Mouse (Mus musculus) MEL (cell line): ENCODE data around the gene Pla2g2e.

Experiments used
- BHLHE40 ChIP-seq: IDR thresholded peaks from 2 replicates; pipeline ENCODE4 v1.6.1; 2012; ENCODE audit warnings: low read depth, mild to moderate bottlenecking, inconsistent platforms, low read length, improper control_type of control experiment, borderline replicate concordance
- CTCF ChIP-seq, 3 experiments: IDR thresholded peaks in 2 of 3; conservative IDR thresholded peaks in 1 of 3; 2 replicates each; pipeline ENCODE4 v1.5.1; 2011 to 2012; ENCODE audit warnings: low read length in 3 of 3, low read depth in 2 of 3, mild to moderate bottlenecking in 2 of 3, improper control_type of control experiment in 1 of 3, inconsistent platforms in 1 of 3, mixed read lengths in 1 of 3, moderate library complexity in 1 of 3; ENCODE audit not compliant: control insufficient read depth in 1 of 3, insufficient read depth in 1 of 3, poor library complexity in 1 of 3, severe bottlenecking in 1 of 3
- ELF1 ChIP-seq: IDR thresholded peaks from 2 replicates; pipeline ENCODE4 v1.6.1; 2014; ENCODE audit warnings: low read depth, mild to moderate bottlenecking, inconsistent platforms, low read length, improper control_type of control experiment, moderate library complexity
- EP300 ChIP-seq, 2 experiments: IDR thresholded peaks; 2 replicates each; pipeline ENCODE4 v1.6.1; 2011; ENCODE audit warnings: improper control_type of control experiment in 2 of 2, low read length in 2 of 2, low read depth in 1 of 2, mild to moderate bottlenecking in 1 of 2
- ETS1 ChIP-seq: IDR thresholded peaks from 2 replicates; pipeline ENCODE4 v1.6.1; 2012; ENCODE audit warnings: low read depth, mild to moderate bottlenecking, inconsistent platforms, low read length, improper control_type of control experiment, moderate library complexity
- MAFK ChIP-seq: IDR thresholded peaks from 2 replicates; pipeline ENCODE4 v1.6.1; 2011; ENCODE audit warnings: low read depth, mild to moderate bottlenecking, low read length, improper control_type of control experiment, borderline replicate concordance
- NELFE ChIP-seq: IDR thresholded peaks from 2 replicates; pipeline ENCODE4 v1.6.1; 2011; ENCODE audit warnings: low read depth, low read length, improper control_type of control experiment
- NRF1 ChIP-seq: IDR thresholded peaks from 2 replicates; pipeline ENCODE4 v1.6.1; 2014; ENCODE audit warnings: low read depth, mild to moderate bottlenecking, inconsistent platforms, low read length, improper control_type of control experiment, moderate library complexity; ENCODE audit not compliant: poor library complexity, insufficient read depth, severe bottlenecking
- POLR2A ChIP-seq, 2 experiments: IDR thresholded peaks; 2 replicates each; pipeline ENCODE4 v1.6.1; 2011 to 2012; ENCODE audit warnings: low read length in 2 of 2, mild to moderate bottlenecking in 2 of 2, control low read depth in 1 of 2, improper control_type of control experiment in 1 of 2, low read depth in 1 of 2, moderate library complexity in 1 of 2; ENCODE audit not compliant: control insufficient read depth in 1 of 2, insufficient read depth in 1 of 2, poor library complexity in 1 of 2
- RAD21 ChIP-seq: IDR thresholded peaks from 2 replicates; pipeline ENCODE4 v1.6.1; 2011; ENCODE audit warnings: mild to moderate bottlenecking, low read depth, low read length, improper control_type of control experiment
- SIN3A ChIP-seq: IDR thresholded peaks from 2 replicates; pipeline ENCODE4 v1.6.1; 2012; ENCODE audit warnings: low read length, improper control_type of control experiment, inconsistent platforms
- ZMIZ1 ChIP-seq: IDR thresholded peaks from 2 replicates; pipeline ENCODE4 v1.6.1; 2012; ENCODE audit warnings: low read depth, mild to moderate bottlenecking, inconsistent platforms, low read length, improper control_type of control experiment, moderate library complexity

- no peak for TF ChIP-seq MAFK
- no peak for TF ChIP-seq EP300 (IDR thresholded peaks at IDR 0.05; ENCODE audit: low read depth in 1 of 2, low read length in 2 of 2)
- TF ChIP-seq BHLHE40, result no peak
- TF ChIP-seq POLR2A (IDR thresholded peaks at IDR 0.05; ENCODE audit: control insufficient read depth in 1 of 2, insufficient read depth in 1 of 2, low read depth in 1 of 2, low read length in 2 of 2, poor library complexity in 1 of 2), result no peak
- TF ChIP-seq CTCF (IDR thresholded peaks at IDR 0.05 in 2 of 3, conservative IDR thresholded peaks at IDR 0.05 in 1 of 3; ENCODE audit: control insufficient read depth in 1 of 3, insufficient read depth in 1 of 3, low read depth in 2 of 3, low read length in 3 of 3, poor library complexity in 1 of 3, severe bottlenecking in 1 of 3), result no peak
- TF ChIP-seq NELFE, result no peak
- TF ChIP-seq ZMIZ1, result no peak
- no peak for TF ChIP-seq ETS1
- no peak for TF ChIP-seq RAD21
- no peak for TF ChIP-seq ELF1
- no peak for TF ChIP-seq SIN3A
- no peak for TF ChIP-seq NRF1
Measured at GRCm38 (mm10) chr4:138865991-138866390, 11.8 kb upstream of the Pla2g2e start.
